Mouse (Mus musculus) gastrocnemius, adult 8-10 months (tissue): Measurements from ENCODE around the gene Pafah1b3. TPM values are rescaled to one million over a fixed set of nuclear protein-coding genes. Genes with fewer than 3 reads are reported as not detected.
"Not testable (repeated sequence)": the region's sequence is repeated elsewhere in the genome, so short reads cannot be mapped to it uniquely, and the experiment has no call there.

Source experiments
- DNase-seq, 2 experiments: peaks; one replicate each; pipeline ENCODE4 v3.0.0; 2022; ENCODE audit warnings: low spot score in 2 of 2
- total RNA-seq, 4 experiments: library from RNA; stranded (reverse); gene quantifications; 2 replicates each; pipeline ENCODE4 v1.2.4; 2022

Gene Pafah1b3
- total RNA-seq, 4 experiments from 2014 or later: 0.56 to 1.5 (median 1.1) TPM

DNA sequence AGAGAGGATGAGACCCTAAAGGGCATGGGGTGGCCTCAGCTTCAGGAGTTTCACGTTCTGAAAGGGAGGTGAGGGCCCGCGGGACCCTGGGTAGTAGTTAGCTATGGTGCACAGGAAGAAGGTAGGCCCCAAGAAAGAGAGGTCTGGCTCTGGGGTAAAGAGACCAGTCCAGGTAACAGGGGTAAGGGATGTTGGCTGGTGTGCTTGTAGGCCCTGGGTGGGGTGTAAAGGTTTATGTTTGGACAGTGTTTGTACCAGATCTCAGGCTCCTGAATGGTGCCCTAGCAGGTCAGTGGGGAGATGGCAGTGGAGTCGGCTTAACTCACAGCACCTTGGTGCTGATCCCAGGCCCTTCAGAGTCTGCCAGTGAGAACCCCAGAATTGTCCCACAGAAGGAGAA, 28.8 kb downstream of the Pafah1b3 start:
- no peak for DNase-seq

DNA sequence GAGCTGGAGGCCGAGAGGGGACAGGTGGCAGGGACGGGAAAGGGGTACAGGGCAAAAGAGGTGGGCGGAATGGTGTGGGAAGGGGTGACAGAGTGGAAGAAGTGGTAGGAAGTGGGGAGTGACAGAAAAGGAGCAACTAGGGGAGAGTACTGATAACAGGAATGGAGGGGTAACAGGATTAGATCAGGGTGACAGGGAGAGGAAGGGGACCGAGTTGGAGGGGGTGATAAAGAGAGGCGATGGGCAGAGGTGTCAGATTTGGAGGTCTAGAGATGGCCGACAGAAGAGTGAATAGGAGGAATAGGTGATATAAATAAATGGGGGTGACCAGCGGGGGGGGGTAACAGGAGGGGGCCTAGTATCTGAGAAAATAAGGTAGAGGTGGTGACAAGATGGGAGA, 29.2 kb downstream of the Pafah1b3 start:
- no peak for DNase-seq

DNA sequence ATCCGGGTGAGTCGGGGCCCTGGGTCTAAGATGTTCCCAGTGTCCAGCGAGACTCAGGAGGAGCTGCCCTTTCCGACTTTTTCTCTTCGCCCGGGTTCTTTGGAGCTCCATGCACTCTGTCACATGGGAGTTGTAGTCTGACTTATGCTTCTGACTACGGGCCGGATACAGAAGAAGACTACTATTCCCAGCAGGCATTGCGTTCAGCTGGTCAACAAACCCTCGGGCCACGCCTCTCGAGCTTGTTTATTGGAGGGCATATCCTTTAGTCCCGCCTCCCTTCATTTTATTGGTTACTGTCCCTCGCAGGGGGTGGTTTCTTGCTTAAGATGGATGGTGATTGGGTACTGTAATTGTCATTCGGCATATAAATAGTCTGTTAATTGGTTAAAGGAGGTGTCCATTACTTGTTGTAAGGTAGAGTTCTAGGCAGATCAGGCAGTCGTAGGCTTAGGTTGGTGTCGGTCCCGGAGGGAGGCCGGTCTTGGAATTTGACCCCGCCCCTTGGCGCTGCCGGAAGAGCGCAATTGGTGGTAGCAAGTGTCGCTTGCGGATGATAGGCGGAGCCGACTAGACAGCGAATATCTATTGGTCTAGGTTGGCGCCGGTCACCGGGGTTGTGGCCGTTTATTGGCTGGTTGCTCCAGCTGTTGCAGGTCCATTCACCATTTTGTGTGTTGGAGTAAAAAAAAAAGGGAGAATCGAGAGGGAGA, 29.9 kb downstream of the Pafah1b3 start:
- peak; percentile 99 to 100 for DNase-seq

DNA sequence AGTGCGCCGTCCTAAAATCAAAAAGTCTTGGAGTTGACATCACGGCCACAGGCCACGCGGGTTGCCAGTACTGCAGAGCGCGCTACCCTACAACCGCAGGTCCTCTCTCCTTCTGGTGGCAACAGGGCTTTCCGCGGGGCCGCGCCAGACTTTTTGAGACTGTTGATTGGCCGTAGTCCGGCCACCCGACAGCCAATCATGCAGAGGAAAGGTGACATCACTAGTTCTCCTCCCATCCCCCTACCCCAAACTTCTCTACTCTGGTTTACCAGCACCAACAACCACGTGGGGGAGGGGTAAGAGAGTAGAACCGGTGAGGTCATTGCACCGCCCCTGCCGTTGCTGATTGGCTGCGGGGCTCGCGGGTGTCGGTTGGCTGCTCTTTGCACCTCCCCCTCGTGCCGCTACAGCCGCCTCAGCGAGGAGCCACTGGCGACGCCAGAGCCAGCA, 30.5 kb downstream of the Pafah1b3 start, which contains the start of gene Cic:
Gene Cic (plus strand): TSS at position 404 of the 450 bp plus-strand sequence.
- peak; percentile 98 to 99 for DNase-seq

DNA sequence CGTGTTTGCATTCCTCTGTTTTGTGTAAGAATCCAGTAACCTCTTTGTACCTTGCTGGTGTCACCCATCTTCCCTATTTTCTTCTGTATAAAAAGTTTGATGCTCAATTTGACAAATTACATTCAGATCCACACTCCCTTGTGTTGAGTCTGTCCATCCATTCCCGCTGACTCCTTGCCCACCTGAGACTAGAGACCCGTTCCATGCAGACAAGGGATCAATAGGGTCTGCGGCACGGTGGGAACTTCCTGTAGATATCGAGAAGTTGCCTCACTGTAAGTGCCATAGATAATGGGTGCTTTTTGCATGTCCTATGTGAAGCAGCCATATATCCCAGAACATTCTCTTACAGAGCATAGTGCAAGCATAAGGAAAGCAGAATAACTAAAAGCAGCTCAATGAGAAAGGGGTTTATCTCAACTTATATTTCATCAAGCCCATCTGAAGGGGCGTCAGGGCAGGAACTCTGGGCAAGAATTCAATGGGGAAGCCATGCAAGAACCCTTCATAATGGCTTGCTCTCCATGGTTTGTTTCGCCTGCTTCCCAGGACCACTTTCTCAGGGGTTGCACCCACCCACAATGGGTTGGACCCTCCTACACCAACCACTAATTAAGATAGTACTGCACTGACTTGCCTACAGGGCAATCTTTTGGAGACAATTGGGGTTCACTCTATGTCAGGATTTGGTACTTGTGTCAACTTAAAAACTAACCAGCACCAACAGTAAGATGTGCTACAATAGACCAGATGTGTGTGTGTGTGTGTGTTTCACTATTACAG, 31.4 kb downstream of the Pafah1b3 start:
- no peak for DNase-seq

DNA sequence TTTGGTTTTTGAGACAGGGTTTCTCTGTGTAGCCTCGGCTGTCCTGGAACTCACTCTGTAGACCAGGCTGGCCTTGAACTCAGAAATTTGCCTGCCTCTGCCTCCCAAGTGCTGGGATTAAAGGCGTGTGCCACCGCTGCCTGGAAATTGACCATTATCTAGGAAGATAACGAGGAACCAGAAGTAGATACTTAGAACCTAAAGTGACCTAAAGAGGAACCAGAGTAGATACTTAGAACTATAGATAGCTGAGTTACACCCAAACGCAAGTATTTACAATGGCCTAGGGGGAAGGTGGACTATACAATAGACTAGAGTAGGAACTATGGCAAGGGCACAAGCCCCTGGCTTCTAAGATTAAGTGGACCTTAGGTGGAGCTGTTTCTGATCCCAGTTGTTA, 32.0 kb downstream of the Pafah1b3 start:
- DNase-seq: not testable (repeated sequence)

DNA sequence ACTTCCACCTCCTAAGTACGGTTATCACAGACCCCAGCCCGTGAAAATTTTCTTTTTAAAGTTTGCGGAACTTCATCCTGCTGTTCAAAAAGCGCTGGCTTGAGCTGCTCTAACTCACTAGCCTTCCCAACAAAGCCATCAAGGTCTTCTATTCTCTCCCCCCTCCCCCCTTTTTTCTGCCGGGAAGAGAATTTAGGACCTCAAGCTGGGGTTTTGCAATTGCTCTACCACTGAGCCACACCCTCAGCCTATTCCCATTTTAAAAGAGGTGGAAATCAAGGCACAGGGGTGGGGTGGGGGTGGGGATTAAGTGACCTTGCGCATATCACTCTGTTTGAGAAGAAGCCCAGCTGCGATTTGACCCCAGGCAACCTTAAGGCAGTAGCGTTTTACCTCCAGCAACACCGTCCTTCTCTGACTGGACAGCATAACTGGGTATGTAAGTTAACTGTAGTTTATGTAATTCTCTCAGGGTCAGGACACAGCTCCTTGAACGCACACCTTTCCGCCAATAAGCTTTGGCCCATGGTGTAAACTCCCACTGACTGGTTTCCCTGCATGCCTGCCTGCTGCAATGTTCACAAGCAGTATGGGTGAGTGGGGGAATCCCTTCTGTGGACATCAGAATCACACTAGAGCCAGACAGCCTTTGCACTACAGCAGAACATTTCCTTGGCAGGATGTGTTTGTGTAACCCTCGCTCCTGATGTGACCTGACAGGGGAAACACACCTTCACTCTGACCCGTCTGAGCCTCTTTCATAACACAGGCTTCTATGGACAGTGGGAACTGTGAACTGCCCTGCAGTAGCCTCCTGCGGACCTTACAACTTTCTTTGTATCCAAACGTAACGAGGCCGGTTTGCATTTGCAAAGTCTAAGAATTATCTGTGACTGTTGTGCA, 33.6 kb downstream of the Pafah1b3 start:
- no peak for DNase-seq

DNA sequence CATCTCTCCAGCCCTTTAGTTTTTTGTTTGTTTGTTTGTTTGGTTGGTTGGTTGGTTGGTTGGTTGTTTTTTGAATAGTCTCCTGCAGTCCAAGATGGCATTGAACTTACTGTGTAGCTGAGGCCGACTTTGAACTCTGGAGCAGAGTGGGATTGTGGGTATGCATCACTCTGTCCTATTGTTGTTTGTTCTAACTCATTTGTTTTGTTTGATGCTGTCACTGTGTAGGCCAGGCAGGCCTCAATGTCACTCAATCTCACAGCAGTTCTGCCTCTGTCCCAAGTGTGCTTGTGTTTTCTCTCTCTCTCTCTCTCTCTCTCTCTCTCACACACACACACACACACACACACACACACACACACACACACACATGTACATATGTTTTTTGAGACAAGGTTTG, 35.9 kb downstream of the Pafah1b3 start:
- DNase-seq: no peak

DNA sequence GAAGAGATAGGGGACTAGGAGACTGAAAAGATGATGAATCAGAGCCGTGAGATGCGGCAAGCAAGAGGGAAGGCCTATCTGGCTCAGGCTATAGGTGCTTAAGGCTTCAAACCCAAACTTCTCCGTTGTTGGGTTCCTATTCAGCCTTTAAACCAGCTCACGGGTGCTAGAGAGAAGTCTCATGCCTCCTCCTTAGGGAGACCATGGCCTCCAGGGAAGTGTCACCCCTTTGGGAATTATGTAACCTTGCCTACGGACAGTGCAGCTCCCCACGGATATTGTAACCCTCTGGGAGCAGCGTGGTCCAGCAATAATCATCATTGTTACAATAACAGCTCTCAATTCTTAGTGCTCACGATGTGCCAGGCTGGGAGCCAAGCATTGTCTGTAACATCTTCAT, 46.0 kb downstream of the Pafah1b3 start:
- DNase-seq: no peak

DNA sequence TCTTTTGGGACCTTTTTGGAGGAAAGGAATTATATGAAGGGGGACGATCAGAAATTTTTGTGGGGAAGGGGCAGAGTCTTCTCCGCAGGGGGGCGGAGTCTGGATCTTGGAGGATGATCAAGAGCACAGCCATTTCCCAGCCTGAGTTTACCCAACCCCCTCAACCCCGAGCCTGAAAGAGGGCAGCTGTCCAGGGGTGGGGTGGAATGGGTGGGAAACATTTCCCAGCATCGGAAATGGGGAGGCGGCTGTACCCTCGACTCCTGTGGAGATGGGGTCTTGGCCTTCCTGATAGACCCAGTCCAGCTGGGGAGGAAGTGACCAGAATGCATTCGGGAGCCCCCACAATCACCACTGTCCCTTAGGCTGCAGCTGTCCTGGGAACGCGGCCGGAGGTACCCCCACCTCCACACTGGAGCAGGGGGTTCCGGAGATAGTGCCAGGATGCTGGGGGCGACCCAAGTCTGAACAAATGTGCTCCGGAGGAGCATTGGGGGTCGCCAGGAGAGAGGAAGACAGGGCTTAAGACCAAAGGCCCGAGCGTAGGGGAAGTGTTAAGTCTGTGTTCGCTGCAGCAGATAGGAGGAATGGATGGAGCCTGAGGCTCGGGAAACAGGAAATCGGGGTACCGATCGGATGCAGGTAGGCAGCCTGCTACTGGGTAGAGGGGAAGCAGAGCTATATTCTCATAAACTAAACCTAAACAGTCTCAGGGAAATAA, 46.6 kb downstream of the Pafah1b3 start:
- DNase-seq: peak in 1 of 2 experiments; percentile 52

DNA sequence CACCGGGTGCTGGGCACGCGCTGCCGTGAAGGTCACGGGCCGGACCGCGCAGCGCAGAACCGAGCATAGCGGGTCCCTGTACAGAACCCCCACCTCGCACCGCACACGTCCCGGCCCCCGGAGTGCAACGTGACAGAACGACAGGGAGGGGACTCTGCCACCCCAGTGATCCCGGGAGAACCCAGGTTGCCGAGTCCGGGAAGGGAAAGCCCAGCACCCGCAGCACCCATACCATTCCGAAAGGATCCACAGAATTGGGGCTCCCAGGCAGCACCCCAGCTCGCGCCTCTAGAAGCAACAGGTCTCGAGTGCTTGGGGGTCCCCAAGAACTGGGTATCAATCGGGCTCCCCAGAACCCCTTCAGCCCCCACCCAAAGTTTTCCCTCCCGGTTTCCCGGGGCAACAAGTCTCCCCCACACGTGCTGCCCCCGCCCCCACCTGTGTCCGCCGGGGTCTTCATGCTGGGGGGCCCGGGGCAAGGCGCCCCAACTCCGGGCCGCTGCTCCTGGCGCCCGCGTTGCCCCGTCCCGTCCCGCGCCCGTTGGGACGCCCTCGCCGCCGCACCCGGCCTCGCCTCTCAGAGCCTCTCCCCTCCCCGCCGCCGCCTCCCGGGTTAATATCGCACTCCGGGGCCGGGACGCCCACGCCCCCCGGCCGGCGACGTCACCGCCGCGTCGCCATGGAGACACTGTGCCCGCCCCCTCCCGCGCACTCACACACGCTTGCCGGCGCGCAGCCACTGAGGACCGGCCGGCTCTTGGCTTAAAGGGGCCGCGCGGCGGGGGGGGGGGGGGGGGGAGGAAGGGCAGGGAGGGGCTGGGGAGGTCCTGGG, 47.4 kb downstream of the Pafah1b3 start, which contains the start of gene Erf:
Gene Erf (minus strand): TSS at position 621 of the 832 bp plus-strand sequence.
- peak; percentile 93 to 94 for DNase-seq

DNA sequence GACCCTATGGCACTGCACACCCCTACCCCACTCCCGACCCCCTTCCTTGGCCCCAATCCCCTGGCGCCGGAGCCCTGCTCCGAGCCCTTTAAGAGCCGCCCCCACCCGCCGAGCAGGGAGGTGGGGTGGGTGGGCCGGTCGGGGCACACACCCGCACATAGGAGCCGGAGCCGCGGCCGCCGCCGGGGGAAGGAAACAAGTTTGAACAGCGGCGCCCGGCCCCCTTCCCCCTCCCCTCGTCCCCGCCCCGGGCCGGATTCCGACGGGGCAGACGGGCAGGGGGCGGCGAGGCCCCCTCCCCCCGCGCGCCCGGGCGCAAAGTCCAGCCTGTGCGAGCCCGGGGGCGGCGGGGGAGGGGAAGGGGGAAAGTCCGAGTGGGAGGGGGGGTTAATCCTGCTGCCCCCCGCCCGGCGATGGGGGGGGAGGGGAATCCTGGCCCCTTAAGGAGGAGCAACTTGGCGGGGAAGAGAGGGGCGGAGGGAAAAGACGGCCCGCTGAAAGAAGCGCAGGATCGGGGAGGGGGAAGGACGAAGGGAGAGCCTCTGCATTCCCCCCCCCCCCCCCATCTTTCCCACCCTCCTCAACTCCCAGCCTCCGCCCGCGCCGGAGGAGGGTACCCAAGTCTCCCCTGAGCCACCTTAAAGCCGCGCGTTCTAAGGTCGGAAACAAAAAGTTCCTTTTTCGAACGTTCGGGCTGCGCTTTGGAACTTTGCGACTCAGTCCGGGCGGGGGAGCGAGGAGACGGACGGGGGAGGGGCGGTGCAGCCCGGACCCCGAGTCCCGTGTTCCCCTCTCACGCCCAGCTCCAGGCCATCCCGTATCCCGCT, 48.3 kb downstream of the Pafah1b3 start:
- peak in 1 of 2 experiments; percentile 67 for DNase-seq

DNA sequence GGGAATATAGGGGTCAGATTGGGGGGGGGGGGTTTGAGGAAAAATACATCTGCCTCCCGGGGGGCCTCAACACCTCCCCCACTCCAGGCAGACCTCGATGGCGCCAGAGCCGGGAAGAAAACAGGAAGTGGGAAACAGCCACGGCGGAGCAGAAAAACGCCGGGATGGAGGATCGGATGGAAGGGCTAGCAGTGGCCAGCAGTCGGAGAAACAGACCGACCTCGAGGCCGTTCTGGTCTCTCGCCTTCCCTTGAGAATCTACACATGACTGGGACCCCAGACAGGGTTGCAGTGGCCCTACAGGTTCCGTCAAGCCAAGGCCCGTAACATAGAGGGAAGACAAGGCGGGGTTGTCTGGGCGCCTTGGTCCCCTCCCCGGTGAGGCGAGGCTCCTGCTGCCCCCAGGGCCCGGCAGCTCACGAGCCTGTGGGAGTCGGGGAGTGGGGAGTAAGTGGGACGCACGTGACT, 48.9 kb downstream of the Pafah1b3 start:
- no peak for DNase-seq

DNA sequence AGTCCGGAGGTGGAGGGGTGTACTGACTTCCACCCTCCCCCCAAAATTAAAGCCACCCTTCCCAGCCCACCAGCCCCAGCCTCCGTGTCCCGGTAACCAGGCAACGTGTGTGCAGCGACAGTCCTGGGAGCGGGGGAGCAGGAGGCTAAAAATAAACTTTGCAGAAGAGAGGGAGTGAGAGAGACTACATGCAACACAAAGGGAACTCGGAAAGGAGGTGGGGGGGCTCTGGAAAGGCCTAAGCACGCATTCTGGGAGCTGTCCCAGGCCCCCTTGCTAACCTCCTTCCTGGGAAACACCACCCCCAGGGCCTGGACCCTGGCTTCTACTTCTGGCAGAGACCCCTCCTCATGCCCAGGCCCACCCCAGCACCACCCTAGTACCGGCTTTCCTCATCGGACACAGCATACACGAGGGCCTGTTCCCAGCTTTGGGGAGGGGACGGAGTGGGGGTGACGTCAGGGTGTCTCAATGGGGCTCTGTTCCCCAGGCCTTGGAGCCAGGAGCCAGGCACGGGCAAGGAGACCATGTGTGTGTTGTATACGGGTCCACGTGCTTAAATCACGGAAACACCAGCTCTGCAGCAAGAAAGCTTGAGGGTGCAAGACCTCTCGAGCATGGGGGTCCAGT, 49.7 kb downstream of the Pafah1b3 start:
- no peak for DNase-seq

DNA sequence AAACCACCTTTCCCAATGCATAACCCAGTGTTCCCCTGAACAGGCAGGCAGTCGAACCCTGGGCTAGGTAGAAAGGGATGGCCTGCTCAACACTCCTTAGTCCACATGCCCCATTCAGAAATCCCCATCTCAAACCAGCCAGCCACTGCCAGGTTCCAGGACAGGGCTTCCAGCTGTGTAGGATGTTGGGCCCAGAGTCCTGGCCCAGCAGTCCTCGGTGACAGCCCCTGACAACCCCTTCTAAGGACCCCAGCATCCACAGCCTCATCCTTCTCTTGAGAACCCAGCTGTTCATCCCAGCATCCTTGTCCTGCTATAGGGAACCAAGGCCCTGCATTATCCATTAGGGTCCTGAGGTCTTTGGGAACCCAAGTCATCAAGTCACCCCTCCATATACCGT, 50.3 kb downstream of the Pafah1b3 start:
- DNase-seq: no peak

DNA sequence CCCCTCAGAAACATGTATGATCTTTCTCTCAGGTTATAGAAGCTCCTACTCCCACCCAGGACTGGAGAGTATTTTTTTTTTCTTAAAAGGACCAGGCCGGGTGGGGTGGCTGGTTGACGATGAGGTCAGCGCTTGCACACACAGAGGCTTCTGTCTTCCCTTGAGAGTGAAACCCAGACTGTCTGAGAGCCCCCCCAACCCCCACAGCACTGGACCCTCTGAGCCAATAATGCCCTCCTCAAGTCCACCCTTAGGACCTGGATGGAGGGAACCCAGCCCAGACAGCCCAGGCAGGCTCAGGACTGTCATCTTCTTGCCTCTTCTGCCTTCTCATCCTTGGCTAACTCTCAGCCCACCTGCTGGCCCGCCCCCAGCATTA, 51.0 kb downstream of the Pafah1b3 start:
- DNase-seq: no peak

DNA sequence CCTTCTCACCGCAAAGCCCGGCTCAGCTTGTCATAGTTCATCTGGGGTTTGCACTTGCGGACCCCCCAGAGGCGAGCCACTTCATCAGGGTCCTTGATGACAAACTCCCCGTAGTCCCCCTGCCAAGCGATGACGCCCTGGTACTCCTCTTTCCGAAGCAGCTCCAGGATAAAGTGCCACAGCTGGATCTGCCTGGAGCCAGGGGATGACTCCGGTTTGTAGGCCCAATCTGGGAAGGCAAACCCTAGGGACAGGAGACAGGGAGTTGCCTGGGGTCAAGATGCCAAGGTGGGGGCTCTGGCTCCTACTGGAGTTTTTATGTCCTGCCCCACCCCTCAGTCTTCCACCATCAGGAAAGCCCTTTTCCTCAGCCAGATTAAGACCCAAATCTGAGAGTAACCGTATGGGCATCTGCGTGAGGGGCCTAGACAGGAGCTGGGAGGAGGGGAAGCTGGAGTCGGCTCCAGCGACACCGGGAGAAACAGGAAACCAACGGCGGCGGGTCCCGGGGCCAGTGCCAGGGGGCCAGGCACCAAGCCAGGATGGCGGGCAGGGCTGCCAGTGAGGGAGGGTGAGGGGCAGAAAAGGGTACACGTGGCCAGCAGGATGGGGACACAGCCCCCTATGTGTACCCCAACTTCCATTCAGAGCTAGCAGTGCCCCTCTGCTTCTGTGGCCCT, 51.6 kb downstream of the Pafah1b3 start:
- no peak for DNase-seq
